Mouse (Mus musculus): ENCODE results near the gene Tmem253. TPM values are rescaled to one million over a fixed set of nuclear protein-coding genes. Genes with fewer than 3 reads are reported as not detected.
"Not testable (repeated sequence)": the region's sequence is repeated elsewhere in the genome, so short reads cannot be mapped to it uniquely, and the experiment has no call there.

The Tmem253 gene
- total RNA-seq, 2 experiments from 2014 or later, result 0.28 to 0.56 TPM

GRCm38 (mm10) chr14:52021138-52021529, 5.7 kb downstream of the Tmem253 start:
- no peak for DNase-seq (ENCODE audit: low spot score in 2 of 2)

- DNase-seq (ENCODE audit: low spot score in 2 of 2), result no peak
Measured at GRCm38 (mm10) chr14:52021568-52022212, 6.2 kb downstream of the Tmem253 start.

GRCm38 (mm10) chr14:52022244-52022708, 6.8 kb downstream of the Tmem253 start:
- no peak for DNase-seq (ENCODE audit: low spot score in 2 of 2)

DNA sequence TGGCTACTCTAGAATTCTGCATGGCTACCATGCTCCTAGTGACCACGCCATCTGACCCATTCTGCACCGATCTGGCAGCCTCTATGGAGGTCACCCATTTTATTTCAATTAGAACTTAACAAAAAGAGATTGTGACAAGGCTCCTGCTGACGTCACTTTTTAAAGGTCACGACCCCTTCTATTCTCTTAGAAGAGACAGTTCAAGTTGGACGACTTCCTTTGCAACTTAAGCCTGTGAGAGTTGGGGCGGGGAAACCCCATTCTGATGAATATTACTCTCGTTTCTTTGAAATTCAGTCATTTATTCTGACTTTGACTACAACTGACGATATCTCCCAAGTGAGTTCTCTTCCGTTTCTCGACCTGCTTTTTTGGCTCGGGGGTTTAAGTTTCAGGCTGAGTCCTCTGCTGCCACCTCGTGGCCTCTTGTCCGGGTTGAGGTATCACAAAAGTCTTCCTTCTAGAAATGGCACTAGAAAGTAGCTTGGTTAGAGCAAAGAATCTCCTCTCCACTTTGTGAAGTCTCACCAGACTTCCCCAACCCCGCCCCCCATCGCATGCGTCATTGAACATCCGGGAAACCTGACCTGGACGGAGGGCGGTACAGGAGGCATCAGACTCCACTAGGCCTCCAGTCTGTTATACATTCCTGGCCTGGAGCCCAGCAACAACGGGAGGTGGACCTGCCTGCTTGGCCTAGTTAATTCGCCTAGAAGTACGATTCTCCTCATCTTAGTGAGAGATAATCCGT, 7.4 kb downstream of the Tmem253 start:
- DNase-seq (ENCODE audit: low spot score in 2 of 2), result peak; percentile 84

- no peak for DNase-seq (ENCODE audit: low spot score in 2 of 2)
Measured at GRCm38 (mm10) chr14:52024133-52024532, 8.7 kb downstream of the Tmem253 start.

DNA sequence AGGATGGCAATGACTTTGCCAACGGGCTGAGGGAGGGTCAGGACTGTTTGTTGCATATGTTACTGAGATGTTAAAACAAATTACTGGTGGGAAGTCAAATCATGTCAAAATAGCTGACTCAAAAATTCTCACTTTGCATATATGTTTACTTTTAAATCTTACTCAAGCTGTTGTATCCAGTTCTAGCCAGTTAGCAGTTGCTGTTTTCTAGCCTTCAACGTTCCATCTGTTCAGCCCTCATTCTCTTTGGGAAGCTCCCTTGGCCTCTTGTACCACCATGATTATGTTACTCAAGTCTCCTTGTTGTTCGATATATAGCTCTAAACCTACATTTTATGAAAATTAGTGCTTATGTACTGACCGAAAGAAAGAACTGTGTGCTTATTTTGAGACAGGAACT, 10.9 kb downstream of the Tmem253 start:
- no peak for DNase-seq (ENCODE audit: low spot score in 2 of 2)

- no peak for DNase-seq (ENCODE audit: low spot score in 2 of 2)
Measured at GRCm38 (mm10) chr14:52035926-52036325, 20.5 kb downstream of the Tmem253 start.

- DNase-seq (ENCODE audit: low spot score in 2 of 2), result no peak
Measured at GRCm38 (mm10) chr14:52039332-52039731, 23.9 kb downstream of the Tmem253 start.

DNA sequence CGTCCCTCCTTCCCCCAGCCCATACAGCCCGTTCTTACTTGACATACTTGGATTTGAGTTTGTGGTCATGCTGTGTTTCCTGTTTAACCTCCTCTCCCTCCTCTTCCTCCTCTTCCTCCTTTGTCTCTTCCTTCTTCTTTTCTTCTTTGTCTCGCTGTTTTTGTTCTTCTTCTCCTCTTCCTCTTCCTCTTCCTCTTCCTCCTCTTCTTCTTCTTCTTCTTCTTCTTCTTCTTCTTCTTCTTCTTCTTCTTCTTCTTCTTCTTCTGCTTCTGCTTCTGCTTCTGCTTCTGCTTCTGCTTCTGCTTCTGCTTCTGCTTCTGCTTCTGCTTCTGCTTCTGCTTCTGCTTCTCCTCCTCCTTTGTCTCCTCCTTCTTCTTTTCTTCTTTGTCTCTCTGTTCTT, 26.9 kb downstream of the Tmem253 start, which contains the start of gene Olfr221:
Gene Olfr221, minus strand, starts transcription at position 101 of the 400 bp plus-strand sequence.
- not testable (repeated sequence) for DNase-seq (ENCODE audit: low spot score in 2 of 2)

DNA sequence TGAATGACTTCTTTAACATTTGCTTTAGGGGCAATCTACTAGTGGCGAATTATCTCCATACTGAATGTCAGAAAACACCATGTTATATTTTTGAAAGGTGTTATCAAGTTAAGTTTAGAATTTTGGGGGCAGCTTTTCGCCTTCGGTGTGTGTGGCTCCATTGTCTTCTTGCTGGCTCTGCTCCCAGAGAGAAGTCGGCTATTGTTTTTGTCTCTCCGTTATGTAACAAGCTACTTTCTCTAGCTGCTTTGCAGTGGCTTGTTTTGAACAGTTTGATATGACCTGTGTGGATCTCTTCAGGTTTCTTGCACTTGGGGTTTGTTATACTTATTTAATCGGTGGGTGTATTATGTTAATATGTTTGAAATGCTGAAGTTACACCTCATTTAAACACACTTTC, 28.0 kb downstream of the Tmem253 start:
- no peak for DNase-seq (ENCODE audit: low spot score in 2 of 2)

GRCm38 (mm10) chr14:52044901-52045678, 29.6 kb downstream of the Tmem253 start:
- DNase-seq (ENCODE audit: low spot score in 2 of 2), result peak in 1 of 2 experiments; percentile 33

DNA sequence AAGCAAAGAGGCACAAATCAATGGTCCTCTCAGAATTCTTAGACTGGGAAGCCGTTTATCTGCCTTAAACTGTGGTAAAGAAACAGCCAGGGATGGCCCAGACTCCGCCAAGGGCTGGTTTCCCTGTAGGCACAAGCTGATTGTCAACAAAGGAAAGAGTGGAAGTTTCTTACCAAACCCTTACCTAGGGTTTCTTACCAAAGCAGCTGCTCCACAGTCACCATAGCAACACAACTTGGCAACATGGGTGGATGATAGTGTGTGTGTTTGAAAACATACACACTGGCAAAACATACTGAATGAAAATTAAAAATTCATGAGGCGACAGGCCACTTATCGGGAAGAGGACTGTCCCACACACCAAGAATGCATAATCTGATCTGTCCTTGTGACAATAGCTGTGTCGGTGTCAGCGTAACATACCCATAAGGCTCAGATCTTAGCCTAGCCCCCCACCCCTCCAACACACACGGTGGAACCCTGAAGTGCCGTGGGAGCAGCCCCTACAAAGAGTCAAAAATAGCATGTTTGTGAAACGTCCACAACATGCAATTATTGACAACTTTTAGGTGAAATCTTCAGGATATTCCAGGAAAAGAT, 30.6 kb downstream of the Tmem253 start:
- no peak for DNase-seq (ENCODE audit: low spot score in 2 of 2)

DNA sequence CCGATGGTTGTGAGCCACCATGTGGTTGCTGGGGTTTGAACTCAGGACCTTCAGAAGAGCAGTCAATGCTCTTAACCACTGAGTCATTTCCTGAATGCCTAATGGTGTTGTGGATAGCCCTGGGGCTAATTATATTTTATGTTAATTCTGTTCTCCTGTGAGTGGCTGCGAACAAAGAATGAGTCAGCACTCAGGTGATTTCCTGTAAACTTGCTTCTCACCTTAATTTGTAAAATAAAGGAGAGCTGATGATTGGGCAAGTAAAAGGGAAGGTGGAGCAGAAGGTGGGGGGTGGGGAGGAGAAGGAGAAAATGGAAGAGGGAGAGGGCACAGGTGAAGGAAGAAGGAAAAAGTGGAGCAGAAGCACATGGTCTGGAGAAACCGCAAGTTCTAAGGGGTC, 37.3 kb downstream of the Tmem253 start:
- not testable (repeated sequence) for DNase-seq (ENCODE audit: low spot score in 2 of 2)

DNA sequence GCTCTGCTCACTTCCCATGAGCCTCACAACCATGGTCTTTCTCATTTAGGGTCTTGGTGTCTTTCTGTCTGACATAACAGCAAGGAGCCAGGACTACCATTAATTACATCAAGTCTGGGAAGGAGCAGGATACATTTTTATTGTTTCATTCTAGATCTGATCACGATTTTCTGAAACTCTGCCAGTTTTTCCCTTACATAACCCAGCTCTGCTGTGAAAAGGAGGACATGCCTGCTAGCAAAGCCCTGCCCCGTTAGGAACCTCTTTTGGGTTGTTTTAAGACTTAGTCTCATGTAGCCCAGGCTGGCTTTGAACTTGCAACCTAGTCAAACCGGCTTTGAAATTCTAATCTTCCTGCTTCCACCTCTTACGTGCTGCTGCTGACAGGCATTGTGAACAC, 44.5 kb downstream of the Tmem253 start:
- DNase-seq (ENCODE audit: low spot score in 2 of 2), result no peak

GRCm38 (mm10) chr14:52060800-52061199, 45.3 kb downstream of the Tmem253 start:
- peak in 1 of 2 experiments; percentile 4 for DNase-seq (ENCODE audit: low spot score in 2 of 2)

DNA sequence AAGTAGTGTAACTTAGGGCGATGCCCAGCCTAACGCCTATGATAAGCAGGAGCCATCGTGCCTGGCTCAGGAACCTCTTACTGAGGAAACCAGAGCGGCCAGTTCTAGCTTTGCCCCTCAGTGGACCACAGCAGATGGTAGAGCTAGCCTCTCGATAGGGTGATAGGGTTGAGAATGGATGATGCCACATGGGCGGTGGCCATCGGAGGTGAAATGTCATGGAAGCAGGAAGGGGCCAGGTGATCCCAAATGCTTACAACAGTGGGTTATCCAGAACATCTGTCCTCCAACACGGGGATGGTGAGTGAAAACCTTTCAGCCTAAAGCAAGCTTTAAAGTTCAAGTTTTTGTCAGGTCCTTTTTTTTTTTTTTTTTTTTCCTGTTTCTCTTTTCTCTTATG, 46.3 kb downstream of the Tmem253 start:
- DNase-seq (ENCODE audit: low spot score in 2 of 2), result no peak

DNA sequence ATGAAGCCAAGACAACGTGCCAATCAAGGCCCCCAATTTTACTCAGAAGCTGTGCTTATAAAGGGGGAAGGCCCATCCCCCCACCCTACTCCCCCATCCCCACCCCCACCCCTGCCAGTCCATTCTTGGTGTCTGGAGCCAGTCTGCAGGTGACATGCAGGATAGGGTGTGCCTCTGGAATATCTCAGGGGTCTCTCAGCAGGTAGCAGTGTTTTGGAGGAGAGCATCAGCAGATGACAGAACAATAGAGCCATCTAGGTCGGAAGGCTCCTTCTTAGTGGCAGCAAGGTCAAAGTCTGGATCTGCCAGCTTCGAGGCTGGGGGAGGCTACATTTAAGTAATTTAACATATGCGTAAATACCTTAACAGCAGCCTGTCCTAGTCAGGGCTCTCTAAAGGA, 50.7 kb downstream of the Tmem253 start:
- no peak for DNase-seq (ENCODE audit: low spot score in 2 of 2)

Measured in left cerebral cortex, adult 18-20 months (tissue).